Mouse (Mus musculus): ENCODE measurements at regions not wholly inside any gene's neighbourhood (a gene's known extent, or its start where the extent isn't known, plus 50 kb on each side); places are given as distances from the start of the nearest gene placed in this dataset.
A peak's percentile ranks its signal among the peaks of the same experiment; 100 is the strongest.

GRCm38 (mm10) chr10:109155768-109156167 lies 145.0 kb upstream of the Syt1 start:
- no peaks in the 10 kb centered on the region for H3K27me3 ChIP-seq (ENCODE audit: insufficient read depth, low read length)
- 84% methylated on average over 5 of the region's 5 CpGs for WGBS
- no peak overlapping the region for H3K4me2 ChIP-seq (ENCODE audit: low read depth, low read length, poor library complexity, severe bottlenecking)
- H3K27ac ChIP-seq (ENCODE audit: low read depth, low read length), result no peak overlapping the region
- no peaks in the 10 kb centered on the region for H3K4me1 ChIP-seq (ENCODE audit: insufficient read depth, low read length)
- H3K4me3 ChIP-seq (ENCODE audit: low read depth, low read length), result no peak overlapping the region
- H3K9ac ChIP-seq (replicated peaks; ENCODE audit: low read length, poor library complexity, severe bottlenecking), result no peak overlapping the region
- H3K36me3 ChIP-seq (ENCODE audit: insufficient read depth, low read length), result no peaks in the 10 kb centered on the region
- DNase-seq (ENCODE audit: low spot score) (no peak), ATAC-seq (ENCODE audit: low FRiP score) (no peak)
- H3K9me3 ChIP-seq (ENCODE audit: low read length), result no peaks in the 10 kb centered on the region
- no peak for TF ChIP-seq CTCF (IDR thresholded peaks at IDR 0.05)

GRCm38 (mm10) chr10:109140421-109140938 lies 129.7 kb upstream of the Syt1 start:
- Histone ChIP-seq H3K4me1 (ENCODE audit: insufficient read depth, low read length) (no peaks in the 10 kb centered on the region), H3K9me3 (ENCODE audit: low read length) (no peaks in the 10 kb centered on the region; the same call in 1 of the 2 replicates)
- 82% methylated on average over 7 of the region's 7 CpGs for WGBS

GRCm38 (mm10) chr10:109136763-109137732 lies 126.3 kb upstream of the Syt1 start:
- H3K27me3 ChIP-seq (ENCODE audit: insufficient read depth, low read length), result no peaks in the 10 kb centered on the region
- 84% methylated on average over 3 of the region's 3 CpGs for WGBS
- H3K4me1 ChIP-seq (ENCODE audit: insufficient read depth, low read length), result no peaks in the 10 kb centered on the region
- H3K4me2 ChIP-seq (ENCODE audit: low read depth, low read length, poor library complexity, severe bottlenecking), result no peak overlapping the region
- no peaks in the 10 kb centered on the region for H3K9me3 ChIP-seq (ENCODE audit: low read length)
- no peak overlapping the region for H3K4me3 ChIP-seq (ENCODE audit: low read depth, low read length)
- H3K9ac ChIP-seq (replicated peaks; ENCODE audit: low read length, poor library complexity, severe bottlenecking), result no peak overlapping the region
- DNase-seq (ENCODE audit: low spot score) (no peak), ATAC-seq (ENCODE audit: low FRiP score) (no peak)
- no peak overlapping the region for H3K27ac ChIP-seq (ENCODE audit: low read depth, low read length)
- TF ChIP-seq CTCF (IDR thresholded peaks at IDR 0.05), result no peak
- no peaks in the 10 kb centered on the region for H3K36me3 ChIP-seq (ENCODE audit: insufficient read depth, low read length)

More at GRCm38 (mm10) chr10:109140421-109140938, 129.7 kb upstream of the Syt1 start:
- Histone ChIP-seq H3K9ac (replicated peaks; ENCODE audit: low read length, poor library complexity, severe bottlenecking) (no peak overlapping the region), H3K36me3 (ENCODE audit: insufficient read depth, low read length) (no peaks in the 10 kb centered on the region), H3K27me3 (ENCODE audit: insufficient read depth, low read length) (no peaks in the 10 kb centered on the region), H3K4me3 (ENCODE audit: low read depth, low read length) (no peak overlapping the region), H3K27ac (ENCODE audit: low read depth, low read length) (no peak overlapping the region), H3K4me2 (ENCODE audit: low read depth, low read length, poor library complexity, severe bottlenecking) (no peak overlapping the region)
- DNase-seq (ENCODE audit: low spot score) (no peak), ATAC-seq (ENCODE audit: low FRiP score) (no peak)
- no peak for TF ChIP-seq CTCF (IDR thresholded peaks at IDR 0.05)

DNA sequence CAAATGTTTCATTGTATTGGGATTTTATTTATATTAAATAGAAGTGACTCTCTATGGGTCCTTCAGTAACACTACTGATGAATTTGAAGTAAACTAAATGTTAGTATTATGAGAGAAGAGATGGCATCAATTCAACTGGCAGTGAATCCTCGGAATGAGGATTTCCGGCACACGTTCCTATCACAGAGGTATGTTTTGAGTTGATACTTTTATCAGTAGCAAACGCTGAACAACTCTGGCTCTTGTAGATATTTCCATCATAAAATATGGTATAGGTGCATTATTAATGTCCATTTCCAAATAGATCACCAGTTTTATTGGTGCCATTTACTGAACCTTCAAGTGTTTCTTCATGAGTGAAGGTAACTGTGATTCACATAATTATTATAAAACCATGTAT lies 123.7 kb upstream of the Syt1 start:
- DNase-seq (ENCODE audit: low spot score), result no peak
- 96% methylated on average over 4 of the region's 4 CpGs for WGBS

GRCm38 (mm10) chr10:109132091-109132573 lies 121.3 kb upstream of the Syt1 start:
- no peaks in the 10 kb centered on the region for H3K27me3 ChIP-seq (ENCODE audit: insufficient read depth, low read length)
- 48% methylated on average over 8 of the region's 8 CpGs for WGBS
- no peaks in the 10 kb centered on the region for H3K9me3 ChIP-seq (ENCODE audit: low read length)
- H3K27ac ChIP-seq (ENCODE audit: low read depth, low read length), result no peak overlapping the region
- TF ChIP-seq CTCF (IDR thresholded peaks at IDR 0.05), result no peak
- no peaks in the 10 kb centered on the region for H3K4me1 ChIP-seq (ENCODE audit: insufficient read depth, low read length)
- no peak for ATAC-seq (ENCODE audit: low FRiP score)
- H3K4me2 ChIP-seq (ENCODE audit: low read depth, low read length, poor library complexity, severe bottlenecking), result no peak overlapping the region
- H3K36me3 ChIP-seq (ENCODE audit: insufficient read depth, low read length), result no peaks in the 10 kb centered on the region
- no peak for DNase-seq (ENCODE audit: low spot score)
- no peak overlapping the region for H3K9ac ChIP-seq (replicated peaks; ENCODE audit: low read length, poor library complexity, severe bottlenecking)
- H3K4me3 ChIP-seq (ENCODE audit: low read depth, low read length), result no peak overlapping the region

More for the DNA sequence above, 123.7 kb upstream of the Syt1 start:
- no peak overlapping the region for H3K4me2 ChIP-seq (ENCODE audit: low read depth, low read length, poor library complexity, severe bottlenecking)
- H3K9ac ChIP-seq (replicated peaks; ENCODE audit: low read length, poor library complexity, severe bottlenecking), result no peak overlapping the region
- no peaks in the 10 kb centered on the region for H3K9me3 ChIP-seq (ENCODE audit: low read length)
- TF ChIP-seq CTCF (IDR thresholded peaks at IDR 0.05), result no peak
- no peaks in the 10 kb centered on the region for H3K4me1 ChIP-seq (ENCODE audit: insufficient read depth, low read length)
- H3K27me3 ChIP-seq (ENCODE audit: insufficient read depth, low read length), result no peaks in the 10 kb centered on the region
- H3K36me3 ChIP-seq (ENCODE audit: insufficient read depth, low read length), result no peaks in the 10 kb centered on the region
- H3K27ac ChIP-seq (ENCODE audit: low read depth, low read length), result no peak overlapping the region
- ATAC-seq (ENCODE audit: low FRiP score), result no peak
- H3K4me3 ChIP-seq (ENCODE audit: low read depth, low read length), result no peak overlapping the region

- TF ChIP-seq CTCF (IDR thresholded peaks at IDR 0.05), result no peak
- Histone ChIP-seq H3K36me3 (ENCODE audit: insufficient read depth, low read length) (no peaks in the 10 kb centered on the region), H3K27me3 (ENCODE audit: insufficient read depth, low read length) (no peaks in the 10 kb centered on the region), H3K27ac (ENCODE audit: low read depth, low read length) (no peak overlapping the region), H3K9me3 (ENCODE audit: low read length) (no peaks in the 10 kb centered on the region), H3K9ac (replicated peaks; ENCODE audit: low read length, poor library complexity, severe bottlenecking) (no peak overlapping the region), H3K4me3 (ENCODE audit: low read depth, low read length) (no peak overlapping the region), H3K4me1 (ENCODE audit: insufficient read depth, low read length) (no peaks in the 10 kb centered on the region), H3K4me2 (ENCODE audit: low read depth, low read length, poor library complexity, severe bottlenecking) (no peak overlapping the region)
- 85% methylated on average over 1 of the region's 1 CpGs for WGBS
- ATAC-seq (ENCODE audit: low FRiP score), result no peak
- DNase-seq (ENCODE audit: low spot score), result peak; percentile 41
These were observed 118.8 kb upstream of the Syt1 start for GRCm38 (mm10) chr10:109129552-109130110.
